Mouse (Mus musculus): ENCODE measurements around the gene Serpinc1. TPM values are rescaled to one million over a fixed set of nuclear protein-coding genes. Genes with fewer than 3 reads are reported as not detected.

Serpinc1 gene
- total and polyA plus RNA-seq, 2 experiments from 2014 or later, result 0.05 to 2.6 TPM

DNA sequence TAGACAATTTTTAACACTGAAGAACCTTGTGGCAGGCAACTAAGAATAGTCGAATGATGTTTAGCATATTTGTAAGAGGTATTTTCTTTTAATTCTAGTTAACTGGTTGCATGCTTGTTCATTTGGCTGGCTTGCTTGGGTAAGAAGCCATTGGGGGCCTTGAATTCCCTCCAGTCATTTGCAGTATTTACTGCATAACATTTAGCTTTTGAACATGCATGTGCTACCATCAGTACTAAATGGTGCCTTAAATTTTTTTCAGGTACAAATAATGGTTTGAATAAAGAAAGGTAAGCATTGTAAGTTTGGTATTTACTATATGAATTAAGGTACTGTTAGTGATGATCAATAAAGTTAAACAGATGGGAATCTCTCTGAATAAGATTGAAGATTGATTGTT lies 58.6 kb downstream of the Serpinc1 start:
- H3K27ac ChIP-seq, result no peak overlapping the region
- DNase-seq (ENCODE audit: low spot score) (no peak), ATAC-seq (no peak)
- H3K36me3 ChIP-seq (ENCODE audit: insufficient read depth, low read length), result peaks cover 16% of the 10 kb centered on the region; the same call in 1 of the 2 replicates
- H3K9ac ChIP-seq (replicated peaks; ENCODE audit: low read length), result peak overlapping the region; percentile 93; the same call in 1 of the 2 replicates
- 0% methylated on average over 1 of the region's 1 CpGs for WGBS
- no peaks in the 10 kb centered on the region for H3K27me3 ChIP-seq (ENCODE audit: insufficient read depth, low read length)
- H3K9me3 ChIP-seq (ENCODE audit: low read length), result no peaks in the 10 kb centered on the region
- no peak for TF ChIP-seq CTCF (IDR thresholded peaks at IDR 0.05; ENCODE audit: low read depth)
- H3K4me2 ChIP-seq (ENCODE audit: low read depth, low read length), result peak overlapping the region; percentile 84
- peaks cover 18% of the 10 kb centered on the region for H3K4me1 ChIP-seq (ENCODE audit: insufficient read depth, low read length)
- H3K4me3 ChIP-seq (ENCODE audit: low read length), result peak overlapping the region; percentile 94

DNA sequence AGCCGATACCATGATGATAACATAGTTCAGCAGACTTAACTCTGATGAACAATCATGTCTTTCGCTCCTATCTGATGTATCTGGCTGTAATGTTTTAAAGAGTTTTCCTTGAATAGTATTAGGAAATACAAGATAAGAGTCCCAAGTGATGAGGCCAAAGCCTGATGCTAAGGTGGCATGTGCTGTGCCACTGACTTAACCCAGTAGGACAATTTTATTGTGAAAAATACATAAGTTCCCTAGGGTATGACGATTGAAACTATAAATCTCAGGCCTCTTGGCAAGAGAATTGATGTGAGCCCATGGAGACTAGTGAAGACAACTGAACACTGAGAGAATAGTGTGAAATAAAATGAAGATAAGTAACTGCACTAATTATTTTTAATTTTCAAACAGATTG lies 59.2 kb downstream of the Serpinc1 start:
- DNase-seq (ENCODE audit: low spot score), result no peak
- Histone ChIP-seq H3K36me3 (ENCODE audit: insufficient read depth, low read length) (peaks cover 16% of the 10 kb centered on the region; the same call in 1 of the 2 replicates), H3K4me3 (ENCODE audit: low read length) (peak overlapping the region; percentile 94), H3K9ac (replicated peaks; ENCODE audit: low read length) (no peak overlapping the region), H3K4me2 (ENCODE audit: low read depth, low read length) (peak overlapping the region; percentile 84), H3K9me3 (ENCODE audit: low read length) (no peaks in the 10 kb centered on the region), H3K27me3 (ENCODE audit: insufficient read depth, low read length) (no peaks in the 10 kb centered on the region), H3K27ac (no peak overlapping the region), H3K4me1 (ENCODE audit: insufficient read depth, low read length) (peaks cover 18% of the 10 kb centered on the region)
- ATAC-seq, result no peak
- TF ChIP-seq CTCF (IDR thresholded peaks at IDR 0.05; ENCODE audit: low read depth), result no peak
- WGBS, result 30% methylated on average over 3 of the region's 3 CpGs

DNA sequence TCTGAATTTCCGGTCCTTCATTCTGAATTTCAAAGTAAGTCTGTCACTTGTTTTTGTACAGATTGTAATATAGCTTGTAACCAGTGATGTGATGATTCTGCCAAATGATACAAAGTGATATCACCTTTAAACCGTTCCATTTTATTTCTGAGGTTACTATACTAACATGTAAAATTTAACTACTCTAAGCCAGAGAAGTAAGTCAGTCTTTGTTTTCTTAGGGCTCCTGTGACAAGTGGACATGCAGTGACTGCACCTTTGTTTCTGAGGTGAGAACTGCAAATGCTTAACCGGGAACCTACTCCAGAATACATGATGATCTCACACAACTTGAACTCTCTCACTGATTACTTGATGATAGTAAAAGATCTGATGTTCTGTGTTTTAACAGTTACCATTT lies 59.6 kb downstream of the Serpinc1 start:
- Histone ChIP-seq H3K27ac (no peak overlapping the region; the same call in 1 of the 2 replicates), H3K4me2 (ENCODE audit: low read depth, low read length) (peak overlapping the region; percentile 84), H3K4me3 (ENCODE audit: low read length) (peak overlapping the region; percentile 94; the same call in 1 of the 2 replicates), H3K9me3 (ENCODE audit: low read length) (no peaks in the 10 kb centered on the region), H3K9ac (replicated peaks; ENCODE audit: low read length) (no peak overlapping the region), H3K27me3 (ENCODE audit: insufficient read depth, low read length) (no peaks in the 10 kb centered on the region), H3K36me3 (ENCODE audit: insufficient read depth, low read length) (peaks cover 16% of the 10 kb centered on the region; the same call in 1 of the 2 replicates), H3K4me1 (ENCODE audit: insufficient read depth, low read length) (peaks cover 18% of the 10 kb centered on the region)
- 34% methylated on average over 3 of the region's 3 CpGs for WGBS
- no peak for ATAC-seq
- no peak for DNase-seq (ENCODE audit: low spot score)
- no peak for TF ChIP-seq CTCF (IDR thresholded peaks at IDR 0.05; ENCODE audit: low read depth)

DNA sequence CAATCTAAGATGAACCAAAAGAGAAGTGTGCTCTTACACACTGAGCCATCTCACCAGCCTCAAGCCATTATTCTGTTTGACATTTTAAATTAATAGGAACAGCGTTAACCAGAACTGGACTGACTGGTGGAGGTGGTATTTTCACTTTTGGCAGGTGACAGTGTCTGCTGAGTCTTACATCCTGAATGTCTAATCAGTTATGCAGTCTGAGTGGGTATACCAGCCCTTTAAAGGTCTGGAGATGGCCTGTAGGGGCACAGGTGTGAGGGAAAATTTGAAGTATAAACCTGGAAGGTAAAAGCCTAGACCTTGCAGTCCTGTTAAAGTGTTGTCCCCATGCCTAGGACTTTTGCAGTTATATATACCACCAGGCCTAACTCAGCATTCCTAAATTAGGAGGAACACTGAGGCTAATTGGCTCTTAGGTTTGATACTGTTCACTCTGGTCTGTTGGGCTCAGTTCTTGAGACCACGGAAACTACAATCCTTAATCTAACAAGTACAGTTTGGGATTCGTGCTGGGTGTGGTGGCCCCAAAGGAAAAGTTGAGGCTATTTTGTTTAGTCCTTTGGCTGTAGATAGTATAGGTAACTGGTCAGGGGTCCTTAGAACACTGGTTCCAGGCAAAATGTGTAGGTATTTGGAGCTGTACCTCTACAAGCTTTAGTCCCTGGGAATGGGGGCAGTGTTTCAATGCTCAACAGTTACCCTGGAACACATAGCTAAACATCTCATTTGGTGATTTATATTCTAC lies 60.8 kb downstream of the Serpinc1 start:
- no peak for TF ChIP-seq CTCF (IDR thresholded peaks at IDR 0.05; ENCODE audit: low read depth)
- H3K4me1 ChIP-seq (ENCODE audit: insufficient read depth, low read length), result peaks cover 11% of the 10 kb centered on the region; the same call in 1 of the 2 replicates
- peak overlapping the region; percentile 45; the same call in 1 of the 2 replicates for H3K27ac ChIP-seq
- no peaks in the 10 kb centered on the region for H3K9me3 ChIP-seq (ENCODE audit: low read length)
- H3K4me2 ChIP-seq (ENCODE audit: low read depth, low read length), result no peak overlapping the region
- H3K36me3 ChIP-seq (ENCODE audit: insufficient read depth, low read length), result peaks cover 20% of the 10 kb centered on the region; the same call in 1 of the 2 replicates
- no peak for DNase-seq (ENCODE audit: low spot score)
- no peaks in the 10 kb centered on the region for H3K27me3 ChIP-seq (ENCODE audit: insufficient read depth, low read length)
- no peak overlapping the region for H3K9ac ChIP-seq (replicated peaks; ENCODE audit: low read length)
- 8% methylated on average over 3 of the region's 3 CpGs for WGBS
- no peak overlapping the region for H3K4me3 ChIP-seq (ENCODE audit: low read length)
- ATAC-seq, result no peak

DNA sequence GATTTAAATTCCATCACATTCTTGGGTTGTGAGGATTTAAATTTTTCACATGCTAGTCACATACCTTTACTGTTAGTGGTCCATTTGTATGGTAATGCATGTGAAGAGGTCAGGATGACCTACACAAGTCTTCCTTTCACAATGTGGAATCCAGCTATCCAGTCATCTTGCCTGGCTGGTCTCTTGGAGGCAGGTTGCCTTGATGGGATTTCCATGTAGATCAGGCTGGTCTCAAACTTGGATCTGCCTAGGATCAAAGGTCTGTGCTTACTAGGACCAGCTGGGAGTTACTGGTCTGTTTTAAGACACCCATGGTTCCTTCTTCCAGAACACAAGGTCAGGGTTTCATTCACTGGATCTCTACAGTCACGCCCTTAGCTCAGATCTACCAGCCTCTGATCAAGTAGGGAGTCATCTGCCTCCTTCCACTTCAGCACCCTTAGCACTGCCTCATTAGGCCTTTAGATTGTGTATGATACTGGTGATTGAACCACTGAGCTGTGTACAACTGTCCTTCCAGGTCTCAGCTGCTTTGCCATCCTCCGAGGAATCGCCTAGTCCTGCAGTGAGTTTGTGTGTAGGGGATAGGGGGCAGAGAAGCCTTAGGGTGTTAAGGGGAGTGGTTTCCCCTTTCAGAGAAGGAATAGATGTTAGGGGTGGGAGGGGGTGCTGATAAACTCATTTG lies 61.5 kb downstream of the Serpinc1 start:
- ATAC-seq (peak; percentile 14; the same call in 1 of the 2 replicates), DNase-seq (ENCODE audit: low spot score) (peak; percentile 11)
- Histone ChIP-seq H3K4me1 (ENCODE audit: insufficient read depth, low read length) (peaks cover 11% of the 10 kb centered on the region; the same call in 1 of the 2 replicates), H3K4me2 (ENCODE audit: low read depth, low read length) (no peak overlapping the region), H3K27me3 (ENCODE audit: insufficient read depth, low read length) (no peaks in the 10 kb centered on the region), H3K36me3 (ENCODE audit: insufficient read depth, low read length) (peaks cover 20% of the 10 kb centered on the region; the same call in 1 of the 2 replicates), H3K27ac (peak overlapping the region; percentile 45; the same call in 1 of the 2 replicates), H3K4me3 (ENCODE audit: low read length) (no peak overlapping the region), H3K9ac (replicated peaks; ENCODE audit: low read length) (no peak overlapping the region), H3K9me3 (ENCODE audit: low read length) (no peaks in the 10 kb centered on the region)
- no peak for TF ChIP-seq CTCF (IDR thresholded peaks at IDR 0.05; ENCODE audit: low read depth)
- 19% methylated on average over 3 of the region's 3 CpGs for WGBS

DNA sequence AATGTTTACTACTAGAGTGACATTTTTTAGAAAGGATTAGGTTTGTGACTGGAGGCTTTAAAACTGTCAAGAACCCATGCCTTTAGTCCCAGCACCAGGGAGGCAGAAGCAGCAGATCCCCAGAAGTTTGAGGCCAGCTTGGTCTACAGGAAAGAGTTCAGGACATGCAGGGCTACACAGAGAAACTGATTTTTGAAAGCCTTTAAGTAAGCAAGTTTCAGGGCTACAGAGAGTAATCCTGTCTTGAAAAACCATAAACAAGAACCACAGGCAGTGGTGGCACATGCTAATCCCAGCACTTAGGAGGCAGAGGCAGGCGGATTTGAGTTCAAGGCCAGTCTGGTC lies 62.0 kb downstream of the Serpinc1 start:
- no peaks in the 10 kb centered on the region for H3K27me3 ChIP-seq (ENCODE audit: insufficient read depth, low read length)
- no peak overlapping the region for H3K4me3 ChIP-seq (ENCODE audit: low read length)
- ATAC-seq (no peak), DNase-seq (ENCODE audit: low spot score) (no peak)
- no peak for TF ChIP-seq CTCF (IDR thresholded peaks at IDR 0.05; ENCODE audit: low read depth)
- WGBS, result 62% methylated on average over 1 of the region's 1 CpGs
- H3K27ac ChIP-seq, result 0 out of 2 replicates have a peak overlapping the region, but pooled peaks have one; percentile 45
- no peak overlapping the region for H3K4me2 ChIP-seq (ENCODE audit: low read depth, low read length)
- H3K36me3 ChIP-seq (ENCODE audit: insufficient read depth, low read length), result peaks cover 24% of the 10 kb centered on the region; the same call in 1 of the 2 replicates
- H3K9me3 ChIP-seq (ENCODE audit: low read length), result no peaks in the 10 kb centered on the region
- H3K9ac ChIP-seq (replicated peaks; ENCODE audit: low read length), result no peak overlapping the region
- peaks cover 11% of the 10 kb centered on the region; the same call in 1 of the 2 replicates for H3K4me1 ChIP-seq (ENCODE audit: insufficient read depth, low read length)
